Mouse (Mus musculus) megakaryocyte, embryonic 14.5 days (primary cell): ENCODE measurements around the gene Celf2.

Source experiments
- FLI1 ChIP-seq: IDR thresholded peaks from 2 replicates; pipeline ENCODE4 v1.6.1; 2012; ENCODE audit warnings: low read length, inconsistent platforms, mixed read lengths
- GATA1 ChIP-seq: IDR thresholded peaks from 3 replicates; pipeline ENCODE4 v1.6.1; 2012; ENCODE audit warnings: mixed read lengths, low read length, inconsistent platforms, borderline replicate concordance

- TF ChIP-seq GATA1 (no peak), FLI1 (no peak)
These were observed 397.1 kb downstream of the Celf2 start for GRCm38 (mm10) chr2:7112156-7112813.
